Mouse (Mus musculus) layer of hippocampus, adult 9-10 months (tissue): Measurements from ENCODE around the gene Ubxn1.

ENCODE experiments used
- DNase-seq: peaks from one replicate; pipeline ENCODE4 v3.0.0; 2022; ENCODE audit warnings: low spot score

Gene Ubxn1

GRCm38 (mm10) chr19:8898576-8898975 lies 27.3 kb downstream of the Ubxn1 start:
- no peak for DNase-seq

- no peak for DNase-seq
Observed at GRCm38 (mm10) chr19:8899079-8899478, 27.8 kb downstream of the Ubxn1 start.

GRCm38 (mm10) chr19:8903412-8903811 lies 32.1 kb downstream of the Ubxn1 start:
- DNase-seq, result no peak

GRCm38 (mm10) chr19:8908531-8908930 lies 37.2 kb downstream of the Ubxn1 start:
- DNase-seq, result no peak

- no peak for DNase-seq
Observed at GRCm38 (mm10) chr19:8911810-8912209, 40.5 kb downstream of the Ubxn1 start.

GRCm38 (mm10) chr19:8914212-8914611 lies 42.9 kb downstream of the Ubxn1 start:
- peak; percentile 15 for DNase-seq

- DNase-seq, result no peak
Observed at GRCm38 (mm10) chr19:8919000-8919399, 47.7 kb downstream of the Ubxn1 start.

- no peak for DNase-seq
Observed at GRCm38 (mm10) chr19:8919684-8920072, 48.4 kb downstream of the Ubxn1 start.

- DNase-seq, result peak; percentile 88
Observed at GRCm38 (mm10) chr19:8920073-8920736, 48.9 kb downstream of the Ubxn1 start, which contains the start of gene B3gat3. Gene B3gat3 (plus strand): TSS chr19:8920374.

- no peak for DNase-seq
Observed at GRCm38 (mm10) chr19:8920836-8921291, 49.6 kb downstream of the Ubxn1 start.

- no peak for DNase-seq
Observed at GRCm38 (mm10) chr19:8921741-8922140, 50.4 kb downstream of the Ubxn1 start.
